Mouse (Mus musculus) megakaryocyte, embryonic 14.5 days (primary cell): ENCODE results near the gene Nhlrc4.

Experiments used
- FLI1 ChIP-seq: IDR thresholded peaks from 2 replicates; pipeline ENCODE4 v1.6.1; 2012; ENCODE audit warnings: low read length, inconsistent platforms, mixed read lengths
- GATA1 ChIP-seq: IDR thresholded peaks from 3 replicates; pipeline ENCODE4 v1.6.1; 2012; ENCODE audit warnings: mixed read lengths, low read length, inconsistent platforms, borderline replicate concordance

GRCm38 (mm10) chr17:25918037-25918750 is 26.6 kb downstream of the Nhlrc4 start:
- TF ChIP-seq FLI1 (no peak), GATA1 (no peak)
